Mouse (Mus musculus) liver, embryonic 14.5 days (tissue): ENCODE data around the gene Samd1. TPM values are rescaled to one million over a fixed set of nuclear protein-coding genes. Genes with fewer than 3 reads are reported as not detected.
A peak's percentile ranks its signal among the peaks of the same experiment; 100 is the strongest.

Experiments
- ATAC-seq: fragments of 200-750 bp; cut with Nextera tagmentation; 2 replicates; pipeline ENCODE4 v1.8.0; 2017; ENCODE audit warnings: moderate number of reproducible peaks, mild to moderate bottlenecking, moderate library complexity; ENCODE audit not compliant: insufficient read depth
- DNase-seq, 3 experiments: peaks; one replicate each; pipeline ENCODE4 v3.0.0-alpha.2; 2012 to 2013; ENCODE audit warnings: low read depth in 3 of 3, low spot score in 3 of 3
- H3K27ac ChIP-seq: fragments of 300-500 bp; sonication (generic); 2 replicates; pipeline ENCODE4 v1.5.1; 2014; ENCODE audit warnings: moderate library complexity, mild to moderate bottlenecking, control low read depth, inconsistent platforms
- H3K27me3 ChIP-seq: fragments of 300-500 bp; sonication (generic); 2 replicates; pipeline ENCODE4 v1.6.1; 2014; ENCODE audit warnings: mild to moderate bottlenecking, low read length, moderate library complexity; ENCODE audit not compliant: control insufficient read depth, insufficient read depth
- H3K36me3 ChIP-seq: fragments of 300-500 bp; sonication (generic); replicated peaks from 2 replicates; pipeline ENCODE4 v1.6.1; 2014; ENCODE audit warnings: low read depth; ENCODE audit not compliant: control insufficient read depth, insufficient read depth
- H3K4me1 ChIP-seq, 2 experiments: fragments of 200-500 bp in 1 of 2; fragments of 300-500 bp in 1 of 2; sonication (generic) in 1 of 2; replicated peaks; 2 replicates each; pipeline ENCODE4 v1.6.1; 2012 to 2014; ENCODE audit warnings: antibody characterized with exemption in 1 of 2, inconsistent platforms in 1 of 2, low read length in 1 of 2; ENCODE audit not compliant: control insufficient read depth in 2 of 2, insufficient read depth in 2 of 2
- H3K4me2 ChIP-seq: fragments of 300-500 bp; sonication (generic); 2 replicates; pipeline ENCODE4 v1.6.1; 2014; ENCODE audit warnings: low read depth, mild to moderate bottlenecking, control low read depth, moderate library complexity
- H3K4me3 ChIP-seq, 2 experiments: fragments of 200-500 bp in 1 of 2; fragments of 300-500 bp in 1 of 2; sonication (generic) in 1 of 2; 2 replicates each; pipeline ENCODE4 v1.5.1; 2012 to 2014; ENCODE audit warnings: low read depth in 2 of 2, low read length in 2 of 2, mild to moderate bottlenecking in 2 of 2, control low read depth in 1 of 2, inconsistent platforms in 1 of 2, moderate library complexity in 1 of 2; ENCODE audit not compliant: insufficient read depth in 1 of 2
- H3K9ac ChIP-seq: fragments of 300-500 bp; sonication (generic); replicated peaks from 2 replicates; pipeline ENCODE4 v1.6.1; 2014; ENCODE audit warnings: mild to moderate bottlenecking, control low read depth, moderate library complexity
- H3K9me3 ChIP-seq: fragments of 300-500 bp; sonication (generic); 2 replicates; pipeline ENCODE4 v1.6.1; 2016; ENCODE audit warnings: low read length, mixed read lengths; ENCODE audit not compliant: control insufficient read depth
- CTCF ChIP-seq: IDR thresholded peaks from 2 replicates; pipeline ENCODE4 v1.5.1; 2016; ENCODE audit warnings: antibody characterized with exemption, low read depth, control low read depth
- EP300 ChIP-seq: IDR thresholded peaks from 2 replicates; pipeline ENCODE4 v1.6.1; 2016; ENCODE audit warnings: antibody characterized with exemption, low read depth
- WGBS: fragments of 180-500 bp; shearing (Covaris S2); extraction: QIAGEN DNeasy Blood & Tissue Kit; methylation state at CpG from one replicate; pipeline ENCODE4 v1.1.7; 2014; ENCODE audit not compliant: insufficient replicate concordance; 5-methylcytosine and 5-hydroxymethylcytosine counted together
- polyA plus RNA-seq, 2 experiments: library from polyadenylated mRNA; depleted of rRNA in 1 of 2; stranded (reverse) in 1 of 2; unstranded in 1 of 2; fragments of >200 nt; fragmentation: Nextera tagmentation in 1 of 2; extraction: Ambion mirVana in 1 of 2; gene quantifications; 2 replicates each; pipeline versions ENCODE4 v1.2.1 to v1.2.3; 2012 to 2014

The Samd1 gene
- 32.5 and 34.5 TPM in 2 replicates for polyA plus RNA-seq (2012; rRNA removed)
- polyA plus RNA-seq (2014; fragmentation: Nextera tagmentation; extraction: Ambion mirVana) = 9.1 and 9.3 TPM in 2 replicates

DNA sequence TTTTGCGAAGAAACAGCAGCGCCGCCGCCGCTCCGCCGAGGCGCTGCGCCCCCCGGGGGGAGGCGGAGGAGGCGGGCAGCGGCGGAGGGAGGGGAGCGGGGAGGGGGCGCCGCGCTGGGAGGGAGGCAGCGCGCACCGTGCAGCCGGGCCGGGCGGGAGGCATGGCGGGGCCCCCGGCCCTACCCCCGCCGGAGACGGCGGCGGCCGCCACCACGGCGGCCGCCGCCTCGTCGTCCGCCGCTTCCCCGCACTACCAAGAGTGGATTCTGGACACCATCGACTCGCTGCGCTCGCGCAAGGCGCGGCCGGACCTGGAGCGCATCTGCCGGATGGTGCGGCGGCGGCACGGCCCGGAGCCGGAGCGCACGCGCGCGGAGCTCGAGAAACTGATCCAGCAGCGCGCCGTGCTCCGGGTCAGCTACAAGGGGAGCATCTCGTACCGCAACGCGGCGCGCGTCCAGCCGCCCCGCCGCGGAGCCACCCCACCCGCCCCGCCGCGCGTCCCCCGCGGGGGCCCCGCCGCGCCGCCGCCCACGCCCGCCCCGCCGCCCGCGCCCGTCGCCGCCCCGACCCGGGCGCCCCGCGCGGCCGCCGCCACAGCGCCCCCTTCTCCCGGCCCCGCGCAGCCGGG lies at the start of gene Samd1:
TSS of gene Samd1 (plus strand) at position 162 of the 631 bp plus-strand sequence.
- Histone ChIP-seq H3K4me2 (peak within 1 kb of the TSS; percentile 99), H3K9ac (peak within 1 kb of the TSS; percentile 91), H3K4me1 (peaks cover 9 to 17% of the 10 kb centered on the region in 2 experiments), H3K27ac (peak within 1 kb of the TSS; percentile 75), H3K36me3 (peaks cover 25% of the 10 kb centered on the region), H3K27me3 (no peaks in the 10 kb centered on the region), H3K9me3 (no peaks in the 10 kb centered on the region), H3K4me3 (peak within 1 kb of the TSS; percentile 89 to 91)
- DNase-seq (no peak), ATAC-seq (no peak)
- TF ChIP-seq CTCF (no peak), EP300 (no peak)
- under 1% methylated on average over 74 of the region's 112 CpGs for WGBS

DNA sequence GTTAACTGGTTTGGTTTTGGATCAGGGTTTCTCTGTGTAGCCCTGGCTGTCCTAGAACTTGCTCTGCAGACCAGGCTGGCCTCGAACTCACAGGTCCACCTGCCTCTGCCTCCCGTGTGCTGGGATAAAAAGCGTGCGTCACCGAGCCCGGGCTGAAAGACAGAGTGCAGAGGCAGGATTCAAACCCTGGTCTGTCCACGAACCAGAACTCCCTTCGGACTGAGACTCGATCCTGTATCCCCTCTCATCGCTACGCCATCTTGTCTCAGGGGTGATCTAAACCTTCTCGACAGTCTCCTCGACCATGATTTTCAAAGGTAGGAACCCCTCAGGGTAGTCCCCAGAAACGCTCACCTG lies 42.7 kb upstream of the Samd1 start:
- Histone ChIP-seq H3K4me3 (peak overlapping the region; percentile 55 to 73), H3K27me3 (no peaks in the 10 kb centered on the region), H3K4me2 (peak overlapping the region; percentile 98), H3K9me3 (no peaks in the 10 kb centered on the region), H3K9ac (peak overlapping the region; percentile 9; the same call in 1 of the 2 replicates), H3K4me1 (peaks cover 12% of the 10 kb centered on the region in 2 experiments), H3K27ac (no peak overlapping the region), H3K36me3 (peaks cover 5% of the 10 kb centered on the region)
- WGBS = 3% methylated on average over 14 of the region's 14 CpGs
- TF ChIP-seq EP300 (no peak), CTCF (no peak)
- no peak for DNase-seq
- ATAC-seq = no peak

DNA sequence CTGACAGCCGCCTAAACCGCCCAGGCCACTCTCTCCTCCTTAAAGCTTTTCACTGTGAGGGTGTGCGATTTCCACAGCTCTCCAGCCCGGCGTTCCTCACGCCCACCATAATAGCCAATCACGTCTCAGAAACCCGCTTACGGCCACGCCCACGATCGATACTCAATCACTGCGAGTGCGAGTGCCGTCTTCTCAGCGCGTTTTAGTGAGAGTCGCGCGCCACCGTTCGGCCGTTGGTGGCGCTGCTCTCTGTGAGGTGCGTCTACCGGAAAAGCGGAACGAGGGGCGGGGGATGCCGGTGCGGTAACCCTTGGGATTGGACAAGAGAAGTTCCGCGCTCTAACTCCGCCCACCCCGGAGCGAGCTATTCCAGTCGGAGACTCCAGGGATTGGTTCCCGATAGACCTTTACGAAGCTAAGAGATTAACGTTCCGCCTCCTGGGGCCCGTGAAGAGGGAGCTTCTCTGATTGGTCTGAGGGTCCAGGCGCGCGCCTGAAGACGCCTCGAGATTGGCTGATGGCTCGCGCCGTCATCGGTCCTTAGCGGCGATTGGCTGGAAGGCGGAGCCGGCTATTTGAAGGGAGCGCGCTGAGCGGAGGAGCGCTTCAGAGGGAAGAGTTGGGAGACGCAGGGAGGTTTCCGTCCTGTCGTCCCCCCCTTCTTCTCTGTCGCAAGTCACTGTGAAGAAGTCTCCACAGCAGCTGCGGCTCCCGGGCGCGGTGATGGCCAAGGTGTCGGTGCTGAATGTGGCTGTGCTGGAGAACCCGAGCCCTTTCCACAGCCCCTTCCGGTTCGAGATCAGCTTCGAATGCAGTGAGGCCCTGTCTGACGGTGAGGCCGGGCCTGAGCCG lies 42.1 kb upstream of the Samd1 start, which contains the start of the genes Gm10644 and Asf1b:
TSS of gene Gm10644 (minus strand) at position 100 of the 852 bp plus-strand sequence.
TSS of gene Asf1b (plus strand) at position 402 of the 852 bp plus-strand sequence.
- peak within 1 kb of the TSS; percentile 98 for H3K4me2 ChIP-seq
- peaks cover 12% of the 10 kb centered on the region in 2 experiments for H3K4me1 ChIP-seq
- H3K27me3 ChIP-seq = no peaks in the 10 kb centered on the region
- H3K27ac ChIP-seq = peak within 1 kb of the TSS; percentile 51
- TF ChIP-seq CTCF (peak; percentile 97), EP300 (no peak)
- DNase-seq (peak; percentile 100), ATAC-seq (peak; percentile 98)
- under 1% methylated on average over 75 of the region's 75 CpGs for WGBS
- no peaks in the 10 kb centered on the region for H3K9me3 ChIP-seq
- peaks cover 5% of the 10 kb centered on the region for H3K36me3 ChIP-seq
- peak within 1 kb of the TSS; percentile 77 to 79 for H3K4me3 ChIP-seq
- peak within 1 kb of the TSS; percentile 83 for H3K9ac ChIP-seq

DNA sequence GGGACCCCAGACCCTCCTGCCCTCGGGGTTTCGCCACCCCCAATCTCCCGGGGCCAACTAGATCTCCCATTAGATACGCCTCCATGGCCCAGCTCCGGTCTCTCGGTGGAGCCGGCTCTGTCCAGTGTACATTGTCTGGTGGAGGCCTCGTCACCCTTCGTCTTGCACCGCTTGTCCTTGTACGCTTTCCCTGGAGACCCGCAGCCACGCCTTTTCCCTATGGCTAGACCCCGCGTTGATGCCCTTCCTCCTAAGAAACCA lies 41.6 kb upstream of the Samd1 start:
- Histone ChIP-seq H3K27me3 (no peaks in the 10 kb centered on the region), H3K36me3 (peaks cover 5% of the 10 kb centered on the region), H3K4me2 (peak overlapping the region; percentile 98), H3K4me3 (peak overlapping the region; percentile 77 to 79), H3K9me3 (no peaks in the 10 kb centered on the region), H3K9ac (peak overlapping the region; percentile 83), H3K4me1 (peaks cover 12% of the 10 kb centered on the region in 2 experiments), H3K27ac (peak overlapping the region; percentile 2; the same call in 1 of the 2 replicates)
- DNase-seq = no peak
- under 1% methylated on average over 15 of the region's 15 CpGs for WGBS
- no peak for TF ChIP-seq EP300
- TF ChIP-seq CTCF = no peak
- no peak for ATAC-seq

DNA sequence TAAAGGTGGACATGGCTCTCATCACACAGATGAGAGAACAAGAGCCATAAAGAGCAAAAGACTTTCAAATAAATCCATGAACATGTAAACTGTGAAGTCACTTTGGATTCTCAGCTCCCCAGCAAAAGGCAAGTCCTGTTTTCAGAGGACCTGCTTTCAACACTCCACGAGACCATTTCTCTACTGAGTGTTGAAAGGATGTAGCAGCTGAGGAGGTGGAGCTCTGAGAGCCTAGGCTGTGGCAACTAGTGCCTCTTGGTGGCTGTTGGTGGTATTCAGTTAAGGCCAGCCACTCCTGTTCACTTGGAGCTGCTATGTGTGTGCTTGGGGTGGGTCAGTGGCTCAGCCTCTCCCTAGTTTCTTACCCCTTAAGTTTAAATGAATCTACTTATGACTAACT lies 40.7 kb upstream of the Samd1 start:
- TF ChIP-seq CTCF = peak; percentile 76
- TF ChIP-seq EP300 = no peak
- peak overlapping the region; percentile 83 for H3K9ac ChIP-seq
- peaks cover 12% of the 10 kb centered on the region in 2 experiments for H3K4me1 ChIP-seq
- DNase-seq = peak; percentile 45 to 58 (median 50)
- H3K36me3 ChIP-seq = peaks cover 5% of the 10 kb centered on the region
- no peak overlapping the region for H3K27ac ChIP-seq
- H3K9me3 ChIP-seq = no peaks in the 10 kb centered on the region
- H3K27me3 ChIP-seq = no peaks in the 10 kb centered on the region
- H3K4me2 ChIP-seq = peak overlapping the region; percentile 98
- ATAC-seq = no peak
- 12% methylated on average over 1 of the region's 1 CpGs for WGBS
- peak overlapping the region; percentile 77 to 79 for H3K4me3 ChIP-seq
